Comparison of ENCODE assay signal across 12 mouse cellular contexts in genomic region chr17:56515690-56516410, GRCm38 (mm10). TPM values are rescaled to one million over a fixed set of nuclear protein-coding genes. Genes with fewer than 3 reads are reported as not detected.
DNase-seq lines count a peak whose midpoint lies in the region; ATAC-seq lines count a peak whose summit lies in the region.
"Had no signal": no experiment of that assay in that cellular context is flagged by ENCODE, and none has a peak within 500 bp of the region (broad histone marks: within the 10 kb centered on the region; RNA-seq: fewer than 3 reads in every experiment).

No protein-coding gene starts in this region.

- H3K27ac ChIP-seq in heart, embryonic 12.5 days (ENCODE audit: poor library complexity, severe bottlenecking), result no peak overlapping the region
- peak overlapping the region; percentile 60; the same call in 1 of the 2 replicates for H3K27ac ChIP-seq in hindbrain, embryonic 10.5 days
- H3K27ac ChIP-seq in midbrain, embryonic 14.5 days (replicated peaks; ENCODE audit: low read depth, low read length), result peak overlapping the region; percentile 53

- H3K4me3 ChIP-seq in heart, embryonic 12.5 days, result no peak overlapping the region
- H3K4me3 ChIP-seq in hindbrain, embryonic 10.5 days, result peak overlapping the region; percentile 3; the same call in 1 of the 2 replicates
- H3K4me3 ChIP-seq in midbrain, embryonic 14.5 days (replicated peaks; ENCODE audit: low read depth, low read length), result no peak overlapping the region

- ATAC-seq in heart, embryonic 12.5 days (ENCODE audit: insufficient number of reproducible peaks, low FRiP score), result 0 out of 2 replicates have a peak, but pooled peaks have one; percentile 40
- peak; percentile 59 for ATAC-seq in midbrain, embryonic 14.5 days (ENCODE audit: low FRiP score, low TSS enrichment)
- no peak for ATAC-seq in erythroid progenitor cell, adult 5-6 weeks (replicated peaks; ENCODE audit: low FRiP score, poor library complexity, severe bottlenecking)

- no peak for DNase-seq in heart, postnatal 14 days
- DNase-seq in MN1 (ENCODE audit: low spot score), result peak; percentile 96
- peak; percentile 25 for DNase-seq in hindbrain, embryonic 10.5 days (ENCODE audit: low spot score)
- peak; percentile 68 for DNase-seq in midbrain, embryonic 14.5 days
- DNase-seq in left cerebral cortex, adult 9 months (ENCODE audit: low spot score in 2 of 2), result no peak
- no peak for DNase-seq in layer of hippocampus, adult 11-12 months (ENCODE audit: low spot score)
- DNase-seq: right cerebral cortex, postnatal 4 days had no signal

- no peak overlapping the region for H3K9ac ChIP-seq in heart, embryonic 12.5 days
- no peak overlapping the region; the same call in 1 of the 2 replicates for H3K9ac ChIP-seq in midbrain, embryonic 14.5 days (replicated peaks; ENCODE audit: low read length)

- H3K36me3 ChIP-seq in heart, embryonic 12.5 days, result no peaks in the 10 kb centered on the region
- no peaks in the 10 kb centered on the region for H3K36me3 ChIP-seq in hindbrain, embryonic 10.5 days
- H3K36me3 ChIP-seq in midbrain, embryonic 14.5 days (ENCODE audit: control insufficient read depth, insufficient read depth, low read length), result no peaks in the 10 kb centered on the region

- intact Hi-C loops in heart, postnatal 14 days (cut with DNase I), result no loop called here

- H3K27me3 ChIP-seq in heart, embryonic 12.5 days (replicated peaks), result peaks cover 64% of the 10 kb centered on the region
- peaks cover 54% of the 10 kb centered on the region for H3K27me3 ChIP-seq in hindbrain, embryonic 10.5 days (ENCODE audit: insufficient read depth, poor library complexity, severe bottlenecking)
- peaks cover 23% of the 10 kb centered on the region for H3K27me3 ChIP-seq in midbrain, embryonic 14.5 days (ENCODE audit: control insufficient read depth, insufficient read depth, low read length)

- peaks cover 8% of the 10 kb centered on the region for H3K4me1 ChIP-seq in heart, embryonic 12.5 days (replicated peaks)
- H3K4me1 ChIP-seq in hindbrain, embryonic 10.5 days (replicated peaks), result peaks cover 30% of the 10 kb centered on the region
- peaks cover 14% of the 10 kb centered on the region for H3K4me1 ChIP-seq in midbrain, embryonic 14.5 days (ENCODE audit: control insufficient read depth, insufficient read depth, low read length)

- H3K9me3 ChIP-seq in heart, embryonic 12.5 days (replicated peaks), result peaks cover 14% of the 10 kb centered on the region; the same call in 1 of the 2 replicates
- peaks cover 5% of the 10 kb centered on the region; the same call in 1 of the 2 replicates for H3K9me3 ChIP-seq in hindbrain, embryonic 10.5 days
- no peaks in the 10 kb centered on the region for H3K9me3 ChIP-seq in midbrain, embryonic 14.5 days (ENCODE audit: control insufficient read depth, low read length)

- no peak overlapping the region for H3K4me2 ChIP-seq in heart, embryonic 12.5 days
- 0 out of 2 replicates have a peak overlapping the region, but pooled peaks have one; percentile 18 for H3K4me2 ChIP-seq in midbrain, embryonic 14.5 days (ENCODE audit: low read length)

- 13% methylated on average over 13 of the region's 13 CpGs for WGBS in heart, embryonic 12.5 days
- 13% methylated on average over 13 of the region's 13 CpGs for whole genome bisulfite sequencing in hindbrain, embryonic 10.5 days
- 15% methylated on average over 13 of the region's 13 CpGs for WGBS in midbrain, embryonic 14.5 days

RNA-seq across cellular contexts. Expression of gene Znrf4, which starts 3.6 kb away (rescaled TPM):
- not detected in 2 replicates for polyA plus RNA-seq in heart, embryonic 12.5 days (2016; fragmentation: Nextera tagmentation; extraction: Ambion mirVana)
- not detected for total RNA-seq in heart, postnatal 14 days (2021)
- polyA plus RNA-seq in hindbrain, embryonic 10.5 days (2016; fragmentation: Nextera tagmentation; extraction: Ambion mirVana), result not detected in 2 replicates
- polyA plus RNA-seq in midbrain, embryonic 14.5 days (2014; fragmentation: Nextera tagmentation; extraction: Ambion mirVana), result not detected in 2 replicates
- not detected in 2 replicates for total RNA-seq in erythroid progenitor cell, adult 5-6 weeks (2015; ENCODE audit: low replicate concordance)
- not detected in 2 replicates for total RNA-seq in erythroid progenitor cell, adult 5-6 weeks (2017; ENCODE audit: low replicate concordance)
- total RNA-seq: CH12.LX; layer of hippocampus, postnatal 10 days had no signal
- polyA plus RNA-seq: cortical plate, adult 2 months had no signal

RNA-seq across cellular contexts. Expression of gene Gm20219, which starts 38.3 kb away (rescaled TPM):
- polyA plus RNA-seq in heart, embryonic 12.5 days (2016; fragmentation: Nextera tagmentation; extraction: Ambion mirVana), result 0.35 and 0.40 TPM in 2 replicates
- under 1 TPM; 0.43 to 0.51 TPM for total RNA-seq in heart, postnatal 14 days (2021)
- 0.30 and 0.92 TPM in 2 replicates for polyA plus RNA-seq in hindbrain, embryonic 10.5 days (2016; fragmentation: Nextera tagmentation; extraction: Ambion mirVana)
- polyA plus RNA-seq in midbrain, embryonic 14.5 days (2014; fragmentation: Nextera tagmentation; extraction: Ambion mirVana), result 0.95 and 1.2 TPM in 2 replicates
- 6.1 TPM in 1 of 2 replicates, not detected in the other for total RNA-seq in erythroid progenitor cell, adult 5-6 weeks (2015; ENCODE audit: low replicate concordance)
- total RNA-seq in erythroid progenitor cell, adult 5-6 weeks (2017; ENCODE audit: low replicate concordance), result 1.2 TPM in 1 of 2 replicates, not detected in the other

RNA-seq across cellular contexts. Expression of gene Ptprs, which starts 39.6 kb away (rescaled TPM):
- 86.8 and 90.2 TPM in 2 replicates for polyA plus RNA-seq in heart, embryonic 12.5 days (2016; fragmentation: Nextera tagmentation; extraction: Ambion mirVana)
- total RNA-seq in heart, postnatal 14 days (2021), result 10 to 100 TPM; 60.3 to 64.8 TPM
- polyA plus RNA-seq in hindbrain, embryonic 10.5 days (2016; fragmentation: Nextera tagmentation; extraction: Ambion mirVana), result 109 and 172 TPM in 2 replicates
- 304 and 345 TPM in 2 replicates for polyA plus RNA-seq in midbrain, embryonic 14.5 days (2014; fragmentation: Nextera tagmentation; extraction: Ambion mirVana)
- total RNA-seq in erythroid progenitor cell, adult 5-6 weeks (2015; ENCODE audit: low replicate concordance), result 7.9 and 10.9 TPM in 2 replicates
- total RNA-seq in erythroid progenitor cell, adult 5-6 weeks (2017; ENCODE audit: low replicate concordance), result 2.1 and 4.7 TPM in 2 replicates

Comparison
In these comparisons a context has a peak if more than half of its experiments do, and no peak if none do; other contexts are left out.
1. DNase-seq: peak in MN1 (single experiment), hindbrain, embryonic 10.5 days (single experiment) and midbrain, embryonic 14.5 days (single experiment); none in heart, postnatal 14 days (0 of 2), left cerebral cortex, adult 9 months (0 of 2) and layer of hippocampus, adult 11-12 months (single experiment).